Mouse (Mus musculus) myocyte (in vitro differentiated cells): Measurements from ENCODE around the gene Adat1. TPM values are rescaled to one million over a fixed set of nuclear protein-coding genes. Genes with fewer than 3 reads are reported as not detected.

ENCODE experiments used
- H3K27me3 ChIP-seq: one replicate; pipeline ENCODE4 v1.6.1; 2011; ENCODE audit not compliant: control insufficient read depth, insufficient read depth, insufficient read length
- H3K36me3 ChIP-seq: one replicate; pipeline ENCODE4 v1.6.1; 2011; ENCODE audit not compliant: control insufficient read depth, insufficient read depth
- H3K4me2 ChIP-seq: one replicate; pipeline ENCODE4 v1.6.1; 2011; ENCODE audit warnings: low read depth, control low read depth
- H3K4me3 ChIP-seq: one replicate; pipeline ENCODE4 v1.5.1; 2011; ENCODE audit warnings: mild to moderate bottlenecking, control low read depth, moderate library complexity
- H3K79me2 ChIP-seq: one replicate; pipeline ENCODE4 v1.6.1; 2011; ENCODE audit not compliant: control insufficient read depth, insufficient read depth
- H3ac ChIP-seq: one replicate; pipeline ENCODE4 v1.6.1; 2011; ENCODE audit not compliant: control insufficient read depth, insufficient read length
- CEBPB ChIP-seq: IDR thresholded peaks from 2 replicates; pipeline ENCODE4 v1.6.1; 2011; ENCODE audit warnings: mild to moderate bottlenecking, moderate library complexity; ENCODE audit not compliant: poor library complexity, insufficient read depth, severe bottlenecking
- E2F4 ChIP-seq: IDR thresholded peaks from one replicate; pipeline ENCODE4 v1.6.1; 2011; ENCODE audit warnings: mild to moderate bottlenecking, control low read depth, moderate library complexity; ENCODE audit not compliant: insufficient read depth
- MAX ChIP-seq: IDR thresholded peaks from one replicate; pipeline ENCODE4 v1.6.1; 2011; ENCODE audit warnings: low read depth, mild to moderate bottlenecking, control low read depth
- MYOD1 ChIP-seq, 3 experiments: IDR thresholded peaks; one replicate each; pipeline ENCODE4 v1.6.1; 2011; ENCODE audit warnings: control low read depth in 2 of 3, low read depth in 2 of 3, mild to moderate bottlenecking in 2 of 3, moderate library complexity in 1 of 3; ENCODE audit not compliant: insufficient read length in 2 of 3, control insufficient read depth in 1 of 3
- MYOG ChIP-seq, 3 experiments: IDR thresholded peaks; one replicate each; pipeline ENCODE4 v1.6.1; 2011; ENCODE audit warnings: control low read depth in 2 of 3, low read depth in 2 of 3, mild to moderate bottlenecking in 2 of 3; ENCODE audit not compliant: insufficient read length in 2 of 3, control insufficient read depth in 1 of 3, insufficient read depth in 1 of 3
- POLR2A ChIP-seq: IDR thresholded peaks from one replicate; pipeline ENCODE4 v1.6.1; 2011; ENCODE audit warnings: low read depth, mild to moderate bottlenecking, control low read depth, moderate library complexity; ENCODE audit not compliant: insufficient read length
- POLR2AphosphoS2 ChIP-seq: IDR thresholded peaks from one replicate; pipeline ENCODE4 v1.6.1; 2011; ENCODE audit warnings: low read depth, control low read depth; ENCODE audit not compliant: insufficient read length
- REST ChIP-seq: IDR thresholded peaks from one replicate; pipeline ENCODE4 v1.6.1; 2011; ENCODE audit warnings: mild to moderate bottlenecking, control low read depth, moderate library complexity; ENCODE audit not compliant: insufficient read depth, insufficient read length
- SRF ChIP-seq: IDR thresholded peaks from one replicate; pipeline ENCODE4 v1.6.1; 2011; ENCODE audit warnings: low read depth; ENCODE audit not compliant: control insufficient read depth, insufficient read length
- TCF12 ChIP-seq: IDR thresholded peaks from one replicate; pipeline ENCODE4 v1.6.1; 2011; ENCODE audit warnings: mild to moderate bottlenecking, control low read depth; ENCODE audit not compliant: poor library complexity, insufficient read depth, severe bottlenecking
- TCF3 ChIP-seq: IDR thresholded peaks from one replicate; pipeline ENCODE4 v1.6.1; 2011; ENCODE audit warnings: low read depth, control low read depth; ENCODE audit not compliant: insufficient read length
- USF1 ChIP-seq: IDR thresholded peaks from one replicate; pipeline ENCODE4 v1.6.1; 2011; ENCODE audit warnings: low read depth, mild to moderate bottlenecking, control low read depth, moderate library complexity
- polyA plus RNA-seq: library from polyadenylated mRNA; unstranded; fragments of >200 nt; fragmentation: generic; extraction: Trizol; gene quantifications from one replicate; pipeline ENCODE4 v1.2.1, GENCODE M21; 2012; ENCODE audit warnings: missing spikeins

The Adat1 gene
- polyA plus RNA-seq, 1 experiment: 2.8 TPM

- no peak overlapping the region for H3K4me2 ChIP-seq
- H3K79me2 ChIP-seq: no peaks in the 10 kb centered on the region
- no peak overlapping the region for H3ac ChIP-seq
- TF ChIP-seq MYOD1 (IDR thresholded peaks at IDR 0.05; ENCODE audit: control insufficient read depth in 1 of 3, insufficient read length in 2 of 3, low read depth in 2 of 3) (no peak), MAX (no peak), SRF (no peak), CEBPB (no peak), POLR2AphosphoS2 (no peak), TCF12 (no peak), REST (no peak), TCF3 (no peak), POLR2A (no peak), E2F4 (no peak), USF1 (no peak), MYOG (IDR thresholded peaks at IDR 0.05; ENCODE audit: control insufficient read depth in 1 of 3, insufficient read depth in 1 of 3, insufficient read length in 2 of 3, low read depth in 2 of 3) (no peak)
- H3K27me3 ChIP-seq: no peaks in the 10 kb centered on the region
- H3K36me3 ChIP-seq: no peaks in the 10 kb centered on the region
- no peak overlapping the region for H3K4me3 ChIP-seq
These were observed 37.4 kb upstream of the Adat1 start for GRCm38 (mm10) chr8:112029455-112029854.

GRCm38 (mm10) chr8:112014936-112015335 is 22.8 kb upstream of the Adat1 start, which contains the start of gene Gm6793:
TSS of gene Gm6793 (minus strand) at chr8:112015036.
- Histone ChIP-seq H3K27me3 (no peaks in the 10 kb centered on the region), H3K79me2 (peaks cover 27% of the 10 kb centered on the region), H3K4me2 (no peak within 1 kb of the TSS), H3ac (no peak within 1 kb of the TSS), H3K4me3 (no peak within 1 kb of the TSS), H3K36me3 (peaks cover 23% of the 10 kb centered on the region)
- TF ChIP-seq MYOD1 (IDR thresholded peaks at IDR 0.05; ENCODE audit: control insufficient read depth in 1 of 3, insufficient read length in 2 of 3, low read depth in 2 of 3) (no peak), REST (no peak), MAX (no peak)

- H3K4me2 ChIP-seq: peak overlapping the region; percentile 87
- no peaks in the 10 kb centered on the region for H3K27me3 ChIP-seq
- peaks cover 4% of the 10 kb centered on the region for H3K36me3 ChIP-seq
- H3ac ChIP-seq: peak overlapping the region; percentile 70
- TF ChIP-seq MYOD1 (IDR thresholded peaks at IDR 0.05; ENCODE audit: control insufficient read depth in 1 of 3, insufficient read length in 2 of 3, low read depth in 2 of 3) (no peak), E2F4 (no peak), MAX (no peak), REST (no peak), POLR2AphosphoS2 (no peak), TCF12 (no peak), POLR2A (no peak), SRF (no peak), MYOG (IDR thresholded peaks at IDR 0.05; ENCODE audit: control insufficient read depth in 1 of 3, insufficient read depth in 1 of 3, insufficient read length in 2 of 3, low read depth in 2 of 3) (no peak), TCF3 (no peak), CEBPB (no peak), USF1 (no peak)
- peaks cover 57% of the 10 kb centered on the region for H3K79me2 ChIP-seq
- H3K4me3 ChIP-seq: peak overlapping the region; percentile 87
These were observed 19.7 kb upstream of the Adat1 start for GRCm38 (mm10) chr8:112011816-112012242.

- Histone ChIP-seq H3ac (peak within 1 kb of the TSS; percentile 70), H3K4me2 (peak within 1 kb of the TSS; percentile 87), H3K36me3 (no peaks in the 10 kb centered on the region), H3K79me2 (peaks cover 62% of the 10 kb centered on the region), H3K4me3 (peak within 1 kb of the TSS; percentile 87), H3K27me3 (no peaks in the 10 kb centered on the region)
- TF ChIP-seq TCF12 (no peak), MYOD1 (IDR thresholded peaks at IDR 0.05; ENCODE audit: control insufficient read depth in 1 of 3, insufficient read length in 2 of 3, low read depth in 2 of 3) (peak in 1 of 3 experiments; percentile 14), MYOG (IDR thresholded peaks at IDR 0.05; ENCODE audit: control insufficient read depth in 1 of 3, insufficient read depth in 1 of 3, insufficient read length in 2 of 3, low read depth in 2 of 3) (peak in 1 of 3 experiments; percentile 31), POLR2AphosphoS2 (peak; percentile 89), CEBPB (no peak), MAX (no peak), REST (no peak), POLR2A (peak; percentile 92), SRF (peak; percentile 47)
These were observed 19.1 kb upstream of the Adat1 start, which contains the start of the genes Kars and Terf2ip for GRCm38 (mm10) chr8:112010997-112011815. TSS of gene Kars (minus strand) at chr8:112011323. TSS of gene Terf2ip (plus strand) at chr8:112011398.

- TF ChIP-seq REST: no peak
- no peak for TF ChIP-seq POLR2AphosphoS2
- TF ChIP-seq SRF: no peak
- no peak for TF ChIP-seq TCF3
- no peak for TF ChIP-seq E2F4
- no peak for TF ChIP-seq TCF12
- TF ChIP-seq POLR2A: no peak
- Histone ChIP-seq H3K4me3 (peak overlapping the region; percentile 87), H3K36me3 (no peaks in the 10 kb centered on the region), H3K4me2 (peak overlapping the region; percentile 82), H3K27me3 (no peaks in the 10 kb centered on the region), H3ac (no peak overlapping the region), H3K79me2 (peaks cover 62% of the 10 kb centered on the region)
These were observed 17.5 kb upstream of the Adat1 start for GRCm38 (mm10) chr8:112009558-112009957.
